Mouse (Mus musculus): ENCODE results near the gene Fnip2.

- TF ChIP-seq GATA1 (IDR thresholded peaks at IDR 0.05; ENCODE audit: borderline replicate concordance, low read length) (no peak), POLR2AphosphoS5 (IDR thresholded peaks at IDR 0.05; ENCODE audit: insufficient replicate concordance, low read depth, low read length) (no peak)
Measured at GRCm38 (mm10) chr3:79528451-79528850, 39.1 kb downstream of the Fnip2 start.

Measured in G1E (cell line).